Mouse (Mus musculus) intestine, embryonic 16.5 days (tissue): Measurements from ENCODE around the gene Echs1. TPM values are rescaled to one million over a fixed set of nuclear protein-coding genes. Genes with fewer than 3 reads are reported as not detected.
"Not testable (repeated sequence)": the region's sequence is repeated elsewhere in the genome, so short reads cannot be mapped to it uniquely, and the experiment has no call there.

Experiments
- ATAC-seq: fragments of 200-750 bp; cut with Nextera tagmentation; 2 replicates; pipeline ENCODE4 v1.8.0; 2017; ENCODE audit warnings: moderate TSS enrichment, moderate library complexity
- H3K27ac ChIP-seq: fragments of 300-500 bp; sonication (generic); 2 replicates; pipeline ENCODE4 v1.5.1; 2014; ENCODE audit warnings: mild to moderate bottlenecking, low read length
- H3K27me3 ChIP-seq: fragments of 300-500 bp; sonication (generic); replicated peaks from 2 replicates; pipeline ENCODE4 v1.6.1; 2014; ENCODE audit warnings: low read length, control low read depth, mixed read lengths; ENCODE audit not compliant: control insufficient read depth, insufficient read depth
- H3K36me3 ChIP-seq: fragments of 300-500 bp; sonication (generic); 2 replicates; pipeline ENCODE4 v1.6.1; 2014; ENCODE audit warnings: low read length, control low read depth; ENCODE audit not compliant: control insufficient read depth, insufficient read depth
- H3K4me1 ChIP-seq: fragments of 300-500 bp; sonication (generic); 2 replicates; pipeline ENCODE4 v1.6.1; 2014; ENCODE audit warnings: low read length, control low read depth, mixed read lengths; ENCODE audit not compliant: control insufficient read depth, insufficient read depth
- H3K4me2 ChIP-seq: fragments of 300-500 bp; sonication (generic); 2 replicates; pipeline ENCODE4 v1.6.1; 2014; ENCODE audit warnings: low read depth, low read length, control low read depth
- H3K4me3 ChIP-seq: fragments of 300-500 bp; sonication (generic); 2 replicates; pipeline ENCODE4 v1.5.1; 2014; ENCODE audit warnings: mild to moderate bottlenecking, low read length
- H3K9ac ChIP-seq: fragments of 300-500 bp; sonication (generic); 2 replicates; pipeline ENCODE4 v1.6.1; 2014; ENCODE audit warnings: low read depth, low read length
- H3K9me3 ChIP-seq: fragments of 300-500 bp; sonication (generic); 2 replicates; pipeline ENCODE4 v1.6.1; 2016; ENCODE audit warnings: low read length, control low read depth; ENCODE audit not compliant: control insufficient read depth
- WGBS: fragments of 180-500 bp; shearing (Covaris S2); extraction: QIAGEN DNeasy Blood & Tissue Kit; methylation state at CpG from one replicate; pipeline ENCODE4 v1.1.7; 2014; 5-methylcytosine and 5-hydroxymethylcytosine counted together
- polyA plus RNA-seq: library from polyadenylated mRNA; unstranded; fragments of >200 nt; fragmentation: Nextera tagmentation; extraction: Ambion mirVana; gene quantifications from 2 replicates; pipeline ENCODE4 v1.2.1, GENCODE M21; 2015

Gene Echs1
- polyA plus RNA-seq, 1 experiment from 2014 or later = 216 TPM

DNA sequence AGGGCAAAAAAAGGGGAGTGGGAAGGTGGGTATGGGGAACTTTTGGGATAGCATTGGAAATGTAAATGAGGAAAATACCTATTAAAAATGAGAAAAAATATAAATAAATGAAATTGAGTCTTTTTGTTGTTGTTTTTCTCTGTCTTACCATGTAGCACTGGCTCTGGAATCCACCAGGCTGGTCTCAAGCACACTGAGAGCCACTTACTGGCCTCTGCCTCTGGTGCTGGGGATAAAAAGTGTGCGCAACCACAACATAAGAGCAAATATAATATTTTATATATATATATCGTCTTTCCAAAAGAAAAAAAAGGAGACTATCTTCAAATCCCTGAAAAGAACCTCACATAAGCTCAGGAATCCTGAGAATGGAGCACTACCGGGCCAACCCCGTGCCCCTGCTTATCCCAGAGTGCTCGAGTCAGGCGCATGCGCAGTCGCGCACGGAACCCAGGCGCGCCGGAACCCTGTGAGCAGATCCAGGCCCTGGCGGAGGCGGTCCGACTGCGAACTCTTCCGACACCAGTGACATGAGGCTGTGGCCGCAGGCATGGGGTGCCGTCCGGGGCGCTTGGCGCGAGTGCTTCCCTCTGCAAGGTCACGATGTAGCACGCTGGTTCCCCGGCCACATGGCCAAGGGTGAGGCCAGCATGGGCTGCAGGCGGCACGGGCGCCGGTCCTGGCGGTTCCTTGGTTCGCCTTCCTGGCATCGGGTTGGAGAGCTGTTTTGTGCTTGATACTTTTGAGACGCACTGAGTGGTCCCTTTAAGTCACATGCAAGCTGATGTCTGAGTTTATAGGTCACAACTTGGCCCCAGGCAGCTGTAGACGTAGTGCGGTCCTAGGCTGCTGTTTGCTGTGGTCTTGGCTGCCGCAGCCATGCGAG is 21.1 kb upstream of the Echs1 start, which contains the start of gene Mtg1:
TSS of gene Mtg1 (plus strand) at position 430 of the 886 bp plus-strand sequence.
- Histone ChIP-seq H3K9me3 (no peaks in the 10 kb centered on the region), H3K27me3 (no peaks in the 10 kb centered on the region), H3K9ac (peak within 1 kb of the TSS; percentile 99), H3K36me3 (no peaks in the 10 kb centered on the region), H3K4me3 (peak within 1 kb of the TSS; percentile 80), H3K27ac (peak within 1 kb of the TSS; percentile 64), H3K4me2 (peak within 1 kb of the TSS; percentile 84), H3K4me1 (peaks cover 4% of the 10 kb centered on the region; the same call in 1 of the 2 replicates)
- peak; percentile 99 for ATAC-seq
- WGBS = 1% methylated on average over 39 of the region's 39 CpGs

DNA sequence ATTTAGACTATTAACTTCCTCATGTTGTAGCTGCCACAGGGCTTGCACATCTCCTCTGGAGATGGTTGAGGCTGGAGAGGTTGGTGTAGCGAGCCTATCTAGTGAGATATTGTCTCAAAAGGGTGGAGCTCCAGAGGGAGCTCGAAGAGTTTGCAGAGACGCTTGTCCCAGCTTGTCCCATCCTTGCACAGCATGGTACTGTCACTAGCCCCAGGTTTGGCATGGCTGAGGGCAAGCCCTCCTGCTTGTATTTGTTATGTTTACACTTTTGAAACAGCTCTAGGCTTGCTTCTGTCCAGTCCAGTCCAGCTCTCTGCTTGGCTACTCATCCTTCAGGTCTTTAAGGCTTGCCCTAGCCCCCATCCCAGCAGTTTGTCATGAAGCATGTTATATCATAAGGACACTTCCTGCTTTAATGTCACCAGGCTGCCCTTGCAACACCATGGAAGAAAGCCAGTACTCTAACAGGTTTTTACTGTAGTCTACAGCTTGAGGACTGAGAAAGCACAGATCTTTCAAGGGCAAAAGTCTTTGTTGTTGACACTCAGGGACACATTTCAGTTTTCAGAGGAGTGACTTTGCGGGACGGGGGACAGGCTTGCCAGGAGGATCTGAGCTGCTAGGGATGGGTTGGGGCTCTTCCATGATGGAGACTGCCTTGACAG is 19.0 kb upstream of the Echs1 start:
- peaks cover 4% of the 10 kb centered on the region; the same call in 1 of the 2 replicates for H3K4me1 ChIP-seq
- no peaks in the 10 kb centered on the region for H3K27me3 ChIP-seq
- 91% methylated on average over 5 of the region's 5 CpGs for WGBS
- H3K27ac ChIP-seq = no peak overlapping the region
- H3K4me2 ChIP-seq = no peak overlapping the region
- 0 out of 2 replicates have a peak, but pooled peaks cover 3% of the 10 kb centered on the region for H3K36me3 ChIP-seq
- H3K9ac ChIP-seq = no peak overlapping the region
- ATAC-seq = no peak
- no peaks in the 10 kb centered on the region for H3K9me3 ChIP-seq
- no peak overlapping the region for H3K4me3 ChIP-seq

DNA sequence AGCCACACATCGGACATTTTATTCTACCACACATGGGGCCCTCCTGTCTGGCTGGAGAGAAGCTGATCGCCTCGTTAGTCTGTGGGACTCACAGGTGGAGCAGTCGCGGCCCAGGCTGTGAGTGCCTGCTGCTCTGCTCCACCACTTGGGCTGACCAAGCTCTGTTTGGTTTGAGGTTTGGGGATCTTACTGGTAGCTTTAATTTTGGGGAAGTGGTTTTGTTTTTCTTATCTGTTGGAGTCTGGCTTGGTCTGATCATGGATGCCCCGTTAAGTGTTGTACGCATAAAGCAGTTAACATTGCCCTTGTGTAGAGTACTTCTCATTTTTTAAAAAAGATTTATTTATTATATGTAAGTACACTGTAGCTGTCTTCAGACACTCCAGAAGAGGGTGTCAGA is 17.8 kb upstream of the Echs1 start:
- not testable (repeated sequence) for H3K4me3 ChIP-seq, H3K27me3 ChIP-seq, H3K27ac ChIP-seq, H3K9ac ChIP-seq, H3K4me2 ChIP-seq, H3K36me3 ChIP-seq, H3K9me3 ChIP-seq, H3K4me1 ChIP-seq, ATAC-seq
- 96% methylated on average over 4 of the region's 7 CpGs for WGBS

DNA sequence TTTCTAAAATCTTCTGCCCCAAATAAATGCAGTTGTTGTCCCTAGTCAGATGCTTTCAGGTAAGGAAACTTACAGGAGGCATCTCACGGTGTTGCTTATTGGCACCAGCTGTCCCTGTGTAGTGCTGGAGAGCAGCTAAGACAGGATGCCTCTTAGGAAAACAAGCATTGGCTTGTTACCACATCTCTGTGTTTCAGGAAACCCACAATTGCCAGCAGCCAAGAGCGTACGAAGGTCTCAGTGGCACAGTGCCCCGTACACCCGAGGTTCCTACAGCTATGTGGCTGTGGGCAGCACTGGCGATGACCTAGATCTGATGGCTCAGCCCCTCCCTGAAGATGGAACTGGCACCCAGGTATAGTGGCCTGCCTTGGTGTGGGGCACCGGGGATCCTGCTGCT is 15.9 kb upstream of the Echs1 start:
- H3K36me3 ChIP-seq, H3K27me3 ChIP-seq, H3K27ac ChIP-seq, H3K4me2 ChIP-seq, H3K9ac ChIP-seq, ATAC-seq, H3K4me1 ChIP-seq, H3K4me3 ChIP-seq, H3K9me3 ChIP-seq: not testable (repeated sequence)
- WGBS = 96% methylated on average over 7 of the region's 7 CpGs

DNA sequence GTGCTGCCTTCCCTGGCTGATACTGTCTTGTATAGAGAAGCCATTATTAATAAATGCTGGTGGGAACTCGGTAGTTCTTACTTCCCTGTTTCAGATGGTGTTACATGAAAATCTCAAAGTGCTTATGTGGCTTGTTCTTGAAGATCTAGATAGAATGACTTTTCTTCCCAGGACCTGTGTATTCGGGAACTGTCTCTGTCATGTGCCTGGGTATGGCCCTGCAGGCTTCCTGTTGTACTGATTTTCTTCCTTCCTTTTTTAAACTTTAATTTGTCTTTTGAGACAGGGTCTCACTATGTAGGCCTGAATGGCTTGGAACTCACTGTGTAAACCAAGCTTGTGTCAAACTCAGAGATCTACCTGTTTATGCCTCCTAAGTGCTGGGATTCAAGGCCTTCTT is 11.6 kb upstream of the Echs1 start:
- Histone ChIP-seq H3K27me3 (no peaks in the 10 kb centered on the region), H3K27ac (no peak overlapping the region), H3K36me3 (0 out of 2 replicates have a peak, but pooled peaks cover 3% of the 10 kb centered on the region), H3K4me2 (no peak overlapping the region), H3K4me3 (no peak overlapping the region), H3K9me3 (no peaks in the 10 kb centered on the region), H3K9ac (no peak overlapping the region), H3K4me1 (peaks cover 5% of the 10 kb centered on the region; the same call in 1 of the 2 replicates)
- no peak for ATAC-seq
- WGBS = 77% methylated on average over 2 of the region's 2 CpGs

DNA sequence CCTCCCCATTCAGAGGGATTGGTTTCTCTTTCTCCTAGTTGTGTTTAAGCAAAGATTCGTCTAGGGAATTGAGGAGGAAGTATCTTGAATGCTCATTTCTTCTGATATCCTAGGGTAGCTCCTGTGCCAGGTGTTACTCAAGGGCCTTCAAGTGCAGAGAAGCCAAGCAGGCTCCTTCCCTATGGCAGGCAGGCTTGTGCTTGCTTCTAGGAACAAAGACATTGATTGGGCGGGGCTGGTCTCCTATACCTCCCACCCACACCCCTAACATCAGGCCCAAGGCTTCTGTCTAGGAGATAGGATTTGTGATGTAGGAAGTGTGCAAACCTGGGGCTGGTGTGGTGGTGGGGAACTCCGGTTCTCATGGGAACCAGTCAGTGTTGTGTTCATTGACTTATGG is 10.7 kb upstream of the Echs1 start:
- Histone ChIP-seq H3K27ac (no peak overlapping the region), H3K4me3 (peak overlapping the region; percentile 28), H3K9me3 (no peaks in the 10 kb centered on the region), H3K4me2 (peak overlapping the region; percentile 41), H3K4me1 (peaks cover 5% of the 10 kb centered on the region; the same call in 1 of the 2 replicates), H3K9ac (no peak overlapping the region), H3K27me3 (no peaks in the 10 kb centered on the region), H3K36me3 (0 out of 2 replicates have a peak, but pooled peaks cover 3% of the 10 kb centered on the region)
- no peak for ATAC-seq
- 79% methylated on average over 3 of the region's 3 CpGs for WGBS

DNA sequence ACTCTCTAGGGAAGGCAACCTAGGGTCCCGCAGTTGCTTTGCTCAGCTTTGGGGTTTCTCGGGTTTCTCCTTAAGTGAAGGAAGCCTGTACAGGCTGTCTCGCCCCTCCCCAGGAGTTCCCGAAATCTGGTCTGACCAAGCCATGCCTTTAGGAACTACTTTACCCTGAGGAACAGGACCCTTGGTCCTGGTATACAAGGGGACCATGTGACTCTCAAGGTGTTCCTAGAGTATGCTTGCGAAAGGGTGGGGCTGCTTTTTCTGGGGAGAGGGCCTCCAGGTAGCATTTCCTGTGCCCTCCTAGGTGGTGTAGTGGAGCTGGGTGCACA is 9.7 kb upstream of the Echs1 start:
- Histone ChIP-seq H3K4me3 (peak overlapping the region; percentile 66), H3K4me1 (peaks cover 5% of the 10 kb centered on the region), H3K9me3 (no peaks in the 10 kb centered on the region), H3K36me3 (0 out of 2 replicates have a peak, but pooled peaks cover 3% of the 10 kb centered on the region), H3K4me2 (peak overlapping the region; percentile 88), H3K27me3 (no peaks in the 10 kb centered on the region), H3K9ac (peak overlapping the region; percentile 80), H3K27ac (peak overlapping the region; percentile 63)
- peak; percentile 34 for ATAC-seq
- WGBS = 3% methylated on average over 5 of the region's 5 CpGs

DNA sequence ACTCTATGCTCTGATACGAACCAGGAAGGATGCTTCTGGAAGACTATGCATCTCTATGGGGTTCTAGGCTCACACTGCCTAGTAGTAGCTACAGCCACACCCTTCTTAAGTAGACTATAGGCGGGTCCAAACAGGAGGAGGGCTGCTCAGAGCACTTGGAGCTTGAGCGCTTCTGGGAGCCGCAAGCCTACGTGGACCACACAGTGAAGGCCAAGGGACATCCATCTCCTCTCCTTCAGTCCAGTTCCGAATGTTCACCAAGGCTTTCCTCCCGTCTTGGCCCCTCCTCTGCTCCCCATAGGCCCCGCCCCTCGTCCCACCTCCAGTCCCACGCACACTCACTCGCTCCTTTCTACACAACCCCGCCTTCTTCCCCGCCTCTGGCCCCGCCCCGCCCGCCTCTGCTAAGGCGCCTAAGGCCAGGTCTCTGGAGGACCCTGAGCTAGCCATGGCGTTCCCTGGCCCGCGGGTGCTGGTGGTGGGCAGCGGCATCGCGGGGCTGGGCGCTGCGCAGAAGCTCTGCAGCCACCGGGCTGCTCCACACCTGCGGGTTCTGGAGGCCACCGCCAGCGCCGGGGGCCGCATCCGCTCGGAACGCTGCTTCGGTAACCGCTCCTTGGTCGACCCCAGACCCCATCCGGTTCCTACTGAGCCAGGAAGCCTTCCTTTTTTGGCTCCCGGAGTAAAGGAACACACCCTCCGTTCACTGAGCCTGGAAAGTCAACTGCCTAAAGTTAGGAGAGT is 9.2 kb upstream of the Echs1 start:
- H3K4me2 ChIP-seq = peak overlapping the region; percentile 88
- H3K27ac ChIP-seq = peak overlapping the region; percentile 63
- ATAC-seq = peak; percentile 97
- peak overlapping the region; percentile 80 for H3K9ac ChIP-seq
- peak overlapping the region; percentile 66 for H3K4me3 ChIP-seq
- H3K36me3 ChIP-seq = 0 out of 2 replicates have a peak, but pooled peaks cover 2% of the 10 kb centered on the region
- WGBS = 1% methylated on average over 40 of the region's 40 CpGs
- no peaks in the 10 kb centered on the region for H3K9me3 ChIP-seq
- H3K4me1 ChIP-seq = peaks cover 5% of the 10 kb centered on the region
- H3K27me3 ChIP-seq = no peaks in the 10 kb centered on the region

DNA sequence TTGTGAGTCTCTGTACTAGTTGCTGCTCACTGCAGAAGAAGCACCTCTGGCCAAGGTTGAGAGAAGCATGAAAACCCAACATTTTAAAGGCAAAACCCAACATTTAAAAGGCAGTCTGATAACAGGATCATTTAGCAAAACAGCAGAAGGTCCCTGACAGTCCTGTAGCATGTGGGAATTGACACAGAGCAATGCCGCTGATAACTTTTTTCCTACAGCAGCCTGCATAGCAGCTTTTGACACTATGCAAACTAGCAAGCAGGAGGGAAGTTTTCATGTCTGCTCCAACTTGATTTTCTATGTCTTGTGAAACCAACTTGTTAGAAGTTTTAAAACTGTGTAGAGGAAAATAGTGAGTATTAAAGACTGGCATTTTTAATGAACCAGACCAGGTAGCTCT is 8.1 kb upstream of the Echs1 start:
- no peak overlapping the region for H3K4me3 ChIP-seq
- H3K36me3 ChIP-seq = no peaks in the 10 kb centered on the region
- WGBS = 90% methylated on average over 1 of the region's 1 CpGs
- ATAC-seq = no peak
- H3K4me2 ChIP-seq = no peak overlapping the region
- no peak overlapping the region for H3K27ac ChIP-seq
- no peak overlapping the region for H3K9ac ChIP-seq
- no peaks in the 10 kb centered on the region for H3K9me3 ChIP-seq
- H3K4me1 ChIP-seq = peaks cover 5% of the 10 kb centered on the region
- no peaks in the 10 kb centered on the region for H3K27me3 ChIP-seq
